Mouse (Mus musculus) embryonic facial prominence, embryonic 12.5 days (tissue): ENCODE data around the gene Eif2s3x. TPM values are rescaled to one million over a fixed set of nuclear protein-coding genes. Genes with fewer than 3 reads are reported as not detected.
A peak's percentile ranks its signal among the peaks of the same experiment; 100 is the strongest.
"Not testable (repeated sequence)": the region's sequence is repeated elsewhere in the genome, so short reads cannot be mapped to it uniquely, and the experiment has no call there.

Experiments used
- ATAC-seq: fragments of 200-750 bp; cut with Nextera tagmentation; 2 replicates; pipeline ENCODE4 v1.8.0; 2017; ENCODE audit not compliant: insufficient number of reproducible peaks, insufficient read depth, low FRiP score, low TSS enrichment
- H3K27ac ChIP-seq: fragments of 300-500 bp; sonication (generic); 2 replicates; pipeline ENCODE4 v1.5.1; 2016; ENCODE audit warnings: mild to moderate bottlenecking
- H3K27me3 ChIP-seq: fragments of 300-500 bp; sonication (generic); 2 replicates; pipeline ENCODE4 v1.6.1; 2016; ENCODE audit warnings: mild to moderate bottlenecking, moderate library complexity
- H3K36me3 ChIP-seq: fragments of 300-500 bp; sonication (generic); 2 replicates; pipeline ENCODE4 v1.6.1; 2016; ENCODE audit warnings: mild to moderate bottlenecking
- H3K4me1 ChIP-seq: fragments of 300-500 bp; sonication (generic); 2 replicates; pipeline ENCODE4 v1.6.1; 2016
- H3K4me2 ChIP-seq: fragments of 300-500 bp; sonication (generic); replicated peaks from 2 replicates; pipeline ENCODE4 v1.6.1; 2016; ENCODE audit warnings: mild to moderate bottlenecking, moderate library complexity
- H3K4me3 ChIP-seq: fragments of 300-500 bp; sonication (generic); 2 replicates; pipeline ENCODE4 v1.5.1; 2016; ENCODE audit warnings: mild to moderate bottlenecking
- H3K9ac ChIP-seq: fragments of 300-500 bp; sonication (generic); 2 replicates; pipeline ENCODE4 v1.6.1; 2016; ENCODE audit warnings: mild to moderate bottlenecking, moderate library complexity
- H3K9me3 ChIP-seq: fragments of 300-500 bp; sonication (generic); 2 replicates; pipeline ENCODE4 v1.6.1; 2016; ENCODE audit warnings: mild to moderate bottlenecking, moderate library complexity
- WGBS: fragments of 180-500 bp; shearing (Covaris S2); methylation state at CpG from one replicate; pipeline ENCODE4 v1.1.7; 2016; 5-methylcytosine and 5-hydroxymethylcytosine counted together
- polyA plus RNA-seq: library from polyadenylated mRNA; unstranded; fragments of >200 nt; fragmentation: Nextera tagmentation; extraction: Ambion mirVana; gene quantifications from 2 replicates; pipeline ENCODE4 v1.2.1, GENCODE M21; 2016

Eif2s3x gene
- polyA plus RNA-seq = 89.2 and 90.7 TPM in 2 replicates

- H3K4me2 ChIP-seq = peak within 1 kb of the TSS; percentile 69
- ATAC-seq = peak; percentile 92
- H3K4me1 ChIP-seq = no peaks in the 10 kb centered on the region
- H3K9ac ChIP-seq = peak within 1 kb of the TSS; percentile 81
- H3K27me3 ChIP-seq = no peaks in the 10 kb centered on the region
- WGBS = under 1% methylated on average over 52 of the region's 52 CpGs
- H3K36me3 ChIP-seq = peaks cover 17% of the 10 kb centered on the region
- H3K9me3 ChIP-seq = no peaks in the 10 kb centered on the region
- peak within 1 kb of the TSS; percentile 80 for H3K4me3 ChIP-seq
- peak within 1 kb of the TSS; percentile 58 for H3K27ac ChIP-seq
Observed at GRCm38 (mm10) chrX:94212597-94213321, at the start of gene Eif2s3x. Eif2s3x (minus strand) TSS chrX:94212862.

DNA sequence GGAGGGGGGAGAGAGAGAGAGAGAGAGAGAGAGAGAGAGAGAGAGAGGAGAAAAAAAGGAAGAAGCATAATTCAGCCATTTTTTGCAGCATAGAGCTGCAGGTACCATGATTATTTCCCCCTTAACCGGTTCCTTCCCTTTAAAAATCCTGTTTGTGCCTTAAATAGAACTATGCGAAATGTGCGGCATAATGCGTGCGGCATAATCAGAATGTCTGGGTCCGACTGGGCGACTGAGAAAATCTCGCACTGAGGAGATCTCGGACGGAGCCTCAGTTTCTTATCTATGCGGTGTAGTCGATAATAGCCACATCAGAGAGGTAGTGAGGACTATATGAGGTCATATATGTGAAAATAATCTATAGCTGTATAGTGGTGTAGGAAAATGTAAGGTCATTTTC lies 22.9 kb upstream of the Eif2s3x start:
- Histone ChIP-seq H3K36me3 (no peaks in the 10 kb centered on the region), H3K4me1 (no peaks in the 10 kb centered on the region), H3K9ac (peak overlapping the region; percentile 66), H3K4me3 (peak overlapping the region; percentile 58), H3K9me3 (no peaks in the 10 kb centered on the region), H3K27me3 (peaks cover 30% of the 10 kb centered on the region), H3K4me2 (peak overlapping the region; percentile 46), H3K27ac (no peak overlapping the region)
- WGBS = 32% methylated on average over 12 of the region's 12 CpGs
- no peak for ATAC-seq

DNA sequence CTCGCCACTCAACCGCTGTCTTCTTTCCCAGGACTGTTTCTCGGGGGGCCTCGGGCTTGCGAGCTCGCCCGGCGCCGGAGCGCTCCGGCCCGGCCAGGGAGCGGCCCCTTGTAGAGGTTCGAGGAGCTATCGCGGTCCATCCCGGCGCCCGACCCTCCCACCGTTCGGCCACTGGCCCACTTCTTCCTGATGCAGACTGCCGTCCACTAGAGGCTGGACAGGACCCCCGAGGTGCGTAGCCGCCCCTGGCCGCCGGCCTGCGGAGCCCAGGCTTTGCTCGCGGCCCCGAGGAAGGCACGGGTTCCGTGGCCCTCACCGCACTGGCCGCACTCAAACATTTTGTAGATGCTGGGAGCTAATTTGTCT lies 22.5 kb upstream of the Eif2s3x start:
- H3K9ac ChIP-seq = peak overlapping the region; percentile 66
- H3K36me3 ChIP-seq = no peaks in the 10 kb centered on the region
- peak overlapping the region; percentile 46 for H3K4me2 ChIP-seq
- no peak for ATAC-seq
- H3K4me3 ChIP-seq = peak overlapping the region; percentile 58
- H3K27ac ChIP-seq = peak overlapping the region; percentile 83
- H3K27me3 ChIP-seq = peaks cover 32% of the 10 kb centered on the region
- 21% methylated on average over 35 of the region's 35 CpGs for WGBS
- H3K4me1 ChIP-seq = no peaks in the 10 kb centered on the region
- no peaks in the 10 kb centered on the region for H3K9me3 ChIP-seq

DNA sequence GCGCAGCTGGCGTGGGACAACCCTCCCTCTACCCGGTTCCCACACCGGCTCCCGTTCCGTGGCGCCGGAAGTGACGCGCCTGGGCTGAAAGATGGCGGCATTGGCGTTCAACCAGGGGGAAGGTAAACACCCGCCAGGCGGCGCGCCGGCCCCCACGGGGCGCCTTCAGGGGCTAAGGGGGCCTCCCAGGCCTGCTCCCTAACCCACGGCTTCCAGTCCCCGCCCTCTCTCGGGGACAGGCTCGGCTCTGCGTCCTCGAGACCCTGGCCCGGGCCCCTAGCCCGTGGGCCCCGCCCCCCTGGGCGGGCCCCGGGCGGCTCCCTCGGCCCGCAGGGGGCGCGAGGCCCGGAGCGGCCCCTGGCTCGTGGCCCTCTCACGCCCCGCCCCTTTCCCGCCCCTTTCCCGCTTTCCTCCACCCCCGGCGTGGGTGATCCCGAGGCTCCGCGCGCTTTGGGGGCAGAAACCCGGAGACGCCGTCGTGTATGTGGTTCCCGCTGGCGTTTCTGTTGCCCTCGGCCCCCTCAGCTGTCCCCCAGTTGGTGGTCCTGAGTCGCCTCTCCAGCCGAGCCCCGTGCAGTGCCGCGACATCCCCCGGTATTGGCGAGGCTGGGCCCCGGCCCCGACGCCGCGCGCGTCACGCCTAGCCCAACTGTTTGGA lies 22.0 kb upstream of the Eif2s3x start, which contains the start of gene Klhl15:
Klhl15 (plus strand) TSS at position 68 of the 658 bp plus-strand sequence.
- Histone ChIP-seq H3K27ac (peak within 1 kb of the TSS; percentile 83), H3K36me3 (no peaks in the 10 kb centered on the region), H3K4me3 (peak within 1 kb of the TSS; percentile 58), H3K27me3 (peaks cover 31% of the 10 kb centered on the region), H3K9ac (peak within 1 kb of the TSS; percentile 66), H3K4me1 (no peaks in the 10 kb centered on the region), H3K4me2 (peak within 1 kb of the TSS; percentile 46), H3K9me3 (no peaks in the 10 kb centered on the region)
- ATAC-seq = peak; percentile 98
- WGBS = 12% methylated on average over 52 of the region's 70 CpGs

GRCm38 (mm10) chrX:94233936-94234531 lies 21.4 kb upstream of the Eif2s3x start:
- Histone ChIP-seq H3K9ac (peak overlapping the region; percentile 66; the same call in 1 of the 2 replicates), H3K4me2 (peak overlapping the region; percentile 46), H3K36me3 (no peaks in the 10 kb centered on the region), H3K27me3 (peaks cover 31% of the 10 kb centered on the region), H3K4me3 (peak overlapping the region; percentile 58), H3K9me3 (no peaks in the 10 kb centered on the region), H3K27ac (peak overlapping the region; percentile 83), H3K4me1 (no peaks in the 10 kb centered on the region)
- peak; percentile 53; the same call in 1 of the 2 replicates for ATAC-seq
- WGBS = 18% methylated on average over 22 of the region's 25 CpGs

DNA sequence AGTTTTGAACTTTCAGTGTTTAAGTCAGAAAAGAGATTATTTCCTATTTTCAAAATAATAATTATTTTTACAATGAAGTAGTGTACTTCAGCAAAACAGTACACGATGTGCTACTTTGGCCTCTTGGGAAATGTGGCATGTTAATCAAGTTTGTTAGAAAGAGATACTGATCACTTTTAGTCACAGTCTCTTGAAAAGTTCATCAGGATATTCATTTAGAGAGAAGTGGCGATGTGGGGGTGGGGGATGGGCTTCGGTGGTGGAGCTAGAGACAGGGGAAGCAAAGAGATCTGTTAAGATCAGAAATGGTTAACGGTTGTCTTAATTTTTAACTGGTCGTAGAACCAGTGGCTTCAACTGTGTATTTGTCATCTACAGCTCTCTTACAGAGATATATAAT lies 20.8 kb upstream of the Eif2s3x start:
- H3K9ac ChIP-seq = no peak overlapping the region
- no peak overlapping the region for H3K4me3 ChIP-seq

DNA sequence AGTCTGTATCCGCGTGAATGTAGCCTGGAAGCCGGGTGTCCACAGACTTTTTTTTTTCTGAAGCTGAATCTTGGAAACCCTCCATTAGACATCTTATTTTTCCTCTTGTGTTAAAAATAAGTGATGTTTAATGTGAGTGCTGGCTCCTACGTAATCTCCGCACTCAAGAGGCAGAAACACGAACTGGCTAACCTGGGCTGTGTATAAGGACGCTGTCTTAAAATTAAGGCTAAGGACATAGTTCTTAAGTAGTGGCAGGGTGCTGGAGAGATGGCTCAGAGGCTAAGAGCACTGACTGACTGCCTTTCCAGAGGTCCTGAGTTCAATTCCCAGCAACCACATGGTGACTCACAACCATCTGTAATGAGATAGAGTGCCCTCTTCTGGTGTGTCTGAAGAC lies 722 bp upstream of the Eif2s3x start:
- peak overlapping the region; percentile 41; the same call in 1 of the 2 replicates for H3K27ac ChIP-seq
- no peak for ATAC-seq

More for the DNA sequence above, 20.8 kb upstream of the Eif2s3x start:
- Histone ChIP-seq H3K4me1 (no peaks in the 10 kb centered on the region), H3K9me3 (no peaks in the 10 kb centered on the region), H3K27me3 (peaks cover 27% of the 10 kb centered on the region), H3K27ac (no peak overlapping the region), H3K36me3 (no peaks in the 10 kb centered on the region), H3K4me2 (no peak overlapping the region)
- 43% methylated on average over 5 of the region's 5 CpGs for WGBS
- no peak for ATAC-seq

GRCm38 (mm10) chrX:94212264-94212596 lies 432 bp downstream of the Eif2s3x start:
- H3K36me3 ChIP-seq = peaks cover 22% of the 10 kb centered on the region
- ATAC-seq = peak; percentile 39; the same call in 1 of the 2 replicates
- H3K9me3 ChIP-seq = no peaks in the 10 kb centered on the region
- H3K9ac ChIP-seq = peak overlapping the region; percentile 81
- peak overlapping the region; percentile 58 for H3K27ac ChIP-seq
- peak overlapping the region; percentile 80 for H3K4me3 ChIP-seq
- H3K27me3 ChIP-seq = no peaks in the 10 kb centered on the region
- WGBS = 0% methylated on average over 12 of the region's 12 CpGs
- no peaks in the 10 kb centered on the region for H3K4me1 ChIP-seq
- peak overlapping the region; percentile 69 for H3K4me2 ChIP-seq

More for the DNA sequence above, 722 bp upstream of the Eif2s3x start:
- Histone ChIP-seq H3K4me1 (no peaks in the 10 kb centered on the region), H3K9me3 (no peaks in the 10 kb centered on the region), H3K9ac (no peak overlapping the region), H3K36me3 (peaks cover 11% of the 10 kb centered on the region), H3K4me2 (peak overlapping the region; percentile 44), H3K4me3 (peak overlapping the region; percentile 80), H3K27me3 (no peaks in the 10 kb centered on the region)
- WGBS = 14% methylated on average over 7 of the region's 7 CpGs

GRCm38 (mm10) chrX:94197789-94198188 lies 14.9 kb downstream of the Eif2s3x start:
- Histone ChIP-seq H3K4me2 (no peak overlapping the region), H3K27me3 (no peaks in the 10 kb centered on the region), H3K9ac (no peak overlapping the region), H3K4me1 (no peaks in the 10 kb centered on the region), H3K4me3 (no peak overlapping the region), H3K27ac (no peak overlapping the region), H3K36me3 (peaks cover 67% of the 10 kb centered on the region), H3K9me3 (no peaks in the 10 kb centered on the region)
- 83% methylated on average over 5 of the region's 5 CpGs for WGBS
- no peak for ATAC-seq

DNA sequence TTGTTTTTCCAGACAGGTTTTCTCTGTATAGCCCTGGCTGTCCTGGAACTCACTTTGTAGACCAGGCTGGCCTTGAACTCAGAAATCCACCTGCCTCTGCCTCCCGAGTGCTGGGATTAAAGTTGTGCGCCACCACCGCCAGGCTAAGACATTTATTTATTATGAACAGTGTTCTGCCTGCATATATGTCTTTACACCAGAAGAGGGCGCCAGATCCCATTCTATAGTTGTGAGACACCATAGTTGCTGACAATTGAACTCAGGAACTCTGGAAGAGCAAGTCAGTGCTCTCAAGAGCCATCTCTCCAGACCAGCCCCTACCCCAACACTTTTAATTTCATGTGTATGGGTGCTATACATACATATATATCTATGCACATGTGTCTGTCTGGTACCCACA lies 18.8 kb downstream of the Eif2s3x start:
- not testable (repeated sequence) for H3K4me1 ChIP-seq, H3K4me2 ChIP-seq, ATAC-seq, H3K9me3 ChIP-seq, H3K4me3 ChIP-seq, H3K27me3 ChIP-seq, H3K9ac ChIP-seq, H3K27ac ChIP-seq
- 69% methylated on average over 4 of the region's 4 CpGs for WGBS
- H3K36me3 ChIP-seq = peaks cover 53% of the 10 kb centered on the region

GRCm38 (mm10) chrX:94185156-94185555 lies 27.5 kb downstream of the Eif2s3x start:
- Histone ChIP-seq H3K4me3 (no peak overlapping the region), H3K27me3 (0 out of 2 replicates have a peak, but pooled peaks cover 4% of the 10 kb centered on the region), H3K27ac (no peak overlapping the region), H3K36me3 (no peaks in the 10 kb centered on the region), H3K4me2 (no peak overlapping the region), H3K9me3 (no peaks in the 10 kb centered on the region), H3K4me1 (no peaks in the 10 kb centered on the region), H3K9ac (no peak overlapping the region)
- WGBS = 37% methylated on average over 1 of the region's 1 CpGs
- ATAC-seq = no peak
